Comparison of ENCODE assay signal across 14 mouse cellular contexts in genomic region chr4:119082740-119083231, GRCm38 (mm10). TPM values are rescaled to one million over a fixed set of nuclear protein-coding genes. Genes with fewer than 3 reads are reported as not detected.
A peak's percentile ranks its signal among the peaks of the same experiment; 100 is the strongest.
DNase-seq lines count a peak whose midpoint lies in the region; ATAC-seq lines count a peak whose summit lies in the region.
"Had no signal": no experiment of that assay in that cellular context is flagged by ENCODE, and none has a peak within 500 bp of the region (broad histone marks: within the 10 kb centered on the region; RNA-seq: fewer than 3 reads in every experiment).

No protein-coding gene starts in this region.

- no peak overlapping the region for H3K4me3 ChIP-seq in heart, embryonic 15.5 days
- H3K4me3 ChIP-seq in midbrain, embryonic 11.5 days (ENCODE audit: low read depth, low read length), result no peak overlapping the region
- no peak overlapping the region for H3K4me3 ChIP-seq in midbrain, embryonic 10.5 days
- no peak overlapping the region for H3K4me3 ChIP-seq in macrophage (ENCODE audit: inconsistent target)

- no peak overlapping the region for H3K9ac ChIP-seq in heart, embryonic 15.5 days
- no peak overlapping the region for H3K9ac ChIP-seq in midbrain, embryonic 11.5 days (ENCODE audit: low read length)
- H3K9ac ChIP-seq: liver, postnatal 0 days had no signal

- no peak for ATAC-seq in heart, embryonic 15.5 days (replicated peaks; ENCODE audit: insufficient number of reproducible peaks, insufficient read depth, low FRiP score, low read depth)
- ATAC-seq in midbrain, embryonic 11.5 days (ENCODE audit: low FRiP score), result no peak
- ATAC-seq: inflammation-experienced regulatory T-cells, adult 6 months; liver, postnatal 0 days had no signal

- H3K36me3 ChIP-seq in heart, embryonic 15.5 days, result no peaks in the 10 kb centered on the region
- no peaks in the 10 kb centered on the region; the same call in 1 of the 2 replicates for H3K36me3 ChIP-seq in midbrain, embryonic 11.5 days (ENCODE audit: control insufficient read depth, insufficient read depth, low read length)
- H3K36me3 ChIP-seq in midbrain, embryonic 10.5 days, result no peaks in the 10 kb centered on the region
- no peaks in the 10 kb centered on the region for H3K36me3 ChIP-seq in macrophage (ENCODE audit: inconsistent target)

- no peak for DNase-seq in heart, postnatal 4 days
- peak; percentile 53 for DNase-seq in midbrain, embryonic 11.5 days (ENCODE audit: low spot score, missing footprints)
- DNase-seq in midbrain, embryonic 10.5 days (ENCODE audit: low spot score), result no peak
- DNase-seq in NIH3T3 (ENCODE audit: low read depth), result peak; percentile 69
- no peak for DNase-seq in spleen, adult 18-20 months
- DNase-seq in gastrocnemius, postnatal 36 days, result no peak
- DNase-seq: adrenal gland, adult 2 months; cerebellum, adult 9-11 months; kidney, postnatal 36 days; liver, postnatal 0 days; right cerebral cortex, postnatal 4 days had no signal

- 29% methylated on average over 3 of the region's 3 CpGs for WGBS in heart, embryonic 15.5 days
- WGBS in midbrain, embryonic 11.5 days, result 86% methylated on average over 3 of the region's 3 CpGs
- WGBS in midbrain, embryonic 10.5 days, result 83% methylated on average over 3 of the region's 3 CpGs
- WGBS in macrophage (ENCODE audit: missing documents), result 5% methylated on average over 3 of the region's 3 CpGs

- intact Hi-C loops in gastrocnemius, postnatal 36 days (cut with DNase I), result no loop called here

- H3K4me1 ChIP-seq in heart, embryonic 15.5 days (replicated peaks), result peaks cover 9% of the 10 kb centered on the region
- no peaks in the 10 kb centered on the region for H3K4me1 ChIP-seq in midbrain, embryonic 11.5 days (ENCODE audit: control insufficient read depth, insufficient read depth, low read length)
- H3K4me1 ChIP-seq in midbrain, embryonic 10.5 days, result peaks cover 1% of the 10 kb centered on the region

- H3K4me2 ChIP-seq in heart, embryonic 15.5 days, result no peak overlapping the region
- H3K4me2 ChIP-seq in midbrain, embryonic 11.5 days, result no peak overlapping the region

- H3K27ac ChIP-seq in heart, embryonic 15.5 days, result peak overlapping the region; percentile 47; the same call in 1 of the 2 replicates
- H3K27ac ChIP-seq in midbrain, embryonic 11.5 days (ENCODE audit: low read depth, low read length), result no peak overlapping the region
- no peak overlapping the region for H3K27ac ChIP-seq in midbrain, embryonic 10.5 days (replicated peaks)
- 0 out of 2 replicates have a peak overlapping the region, but pooled peaks have one; percentile 2 for H3K27ac ChIP-seq in macrophage

- no peaks in the 10 kb centered on the region for H3K27me3 ChIP-seq in heart, embryonic 15.5 days
- H3K27me3 ChIP-seq in midbrain, embryonic 11.5 days (ENCODE audit: control insufficient read depth, insufficient read depth, low read length), result no peaks in the 10 kb centered on the region
- no peaks in the 10 kb centered on the region for H3K27me3 ChIP-seq in midbrain, embryonic 10.5 days (ENCODE audit: low read depth, poor library complexity, severe bottlenecking)

- H3K9me3 ChIP-seq in heart, embryonic 15.5 days (replicated peaks), result no peaks in the 10 kb centered on the region
- H3K9me3 ChIP-seq in midbrain, embryonic 11.5 days (ENCODE audit: control insufficient read depth, low read length), result no peaks in the 10 kb centered on the region
- H3K9me3 ChIP-seq in midbrain, embryonic 10.5 days (replicated peaks), result no peaks in the 10 kb centered on the region

- H3K79me2 ChIP-seq in macrophage (ENCODE audit: inconsistent target), result no peaks in the 10 kb centered on the region

RNA-seq across cellular contexts. Expression of gene Slc2a1, which starts 25.7 kb away (rescaled TPM):
- 119 and 127 TPM in 2 replicates for polyA plus RNA-seq in heart, embryonic 15.5 days (2015; fragmentation: Nextera tagmentation; extraction: Ambion mirVana)
- total RNA-seq in heart, postnatal 4 days (2021), result 10 to 100 TPM; 15.2 to 16.2 TPM
- 152 and 158 TPM in 2 replicates for polyA plus RNA-seq in midbrain, embryonic 11.5 days (2014; fragmentation: Nextera tagmentation; extraction: Ambion mirVana)
- polyA plus RNA-seq in midbrain, embryonic 10.5 days (2016; fragmentation: Nextera tagmentation; extraction: Ambion mirVana), result 212 and 273 TPM in 2 replicates
- 10 to 100 TPM in 9 of 26 experiments, 1 to 10 TPM in 17; 4.2 to 20.1 (median 7.7) TPM for total RNA-seq in macrophage (2018; cell fraction: chromatin; rRNA removed)
- total RNA-seq in macrophage (2018; cell fraction: cytosol; rRNA removed), result 10 to 100 TPM in 12 of 26 experiments, 1 to 10 TPM in 14; 7.0 to 33.1 (median 9.9) TPM
- total RNA-seq in macrophage (2018; cell fraction: nucleus; rRNA removed), result 10 to 100 TPM; 10.4 to 34.0 (median 18.2) TPM
- 5.5 to 14.5 TPM (median 7.5 TPM) in 3 replicates for polyA plus RNA-seq in macrophage (2018)
- 1 to 10 TPM; 4.3 to 5.0 TPM for total RNA-seq in gastrocnemius, postnatal 36 days (2021)

Comparison
In these comparisons a context has a peak if more than half of its experiments do, and no peak if none do; other contexts are left out.
1. DNase-seq: peak in midbrain, embryonic 11.5 days (single experiment) and NIH3T3 (single experiment); none in heart, postnatal 4 days (single experiment), midbrain, embryonic 10.5 days (single experiment), spleen, adult 18-20 months (0 of 2) and gastrocnemius, postnatal 36 days (0 of 2).
2. H3K27ac ChIP-seq: peak in heart, embryonic 15.5 days (single experiment) and macrophage (single experiment); none in midbrain, embryonic 11.5 days (single experiment) and midbrain, embryonic 10.5 days (single experiment).